Mouse (Mus musculus) pancreas, adult 10 weeks (tissue): ENCODE data around the gene Krt80. TPM values are rescaled to one million over a fixed set of nuclear protein-coding genes. Genes with fewer than 3 reads are reported as not detected.

Experiments used
- polyA plus RNA-seq: library from polyadenylated mRNA; stranded (reverse); fragments of 350-450 nt; fragmentation: Illumina TruSeq; extraction: RNeasy Lipid Tissue Mini Kit (QIAGEN cat#74804); gene quantifications from one replicate; pipeline ENCODE4 v1.2.3, GENCODE M21; 2015; ENCODE audit warnings: low read depth, low replicate concordance; ENCODE audit not compliant: insufficient read depth

The Krt80 gene
- 1.8 TPM for polyA plus RNA-seq

DNA sequence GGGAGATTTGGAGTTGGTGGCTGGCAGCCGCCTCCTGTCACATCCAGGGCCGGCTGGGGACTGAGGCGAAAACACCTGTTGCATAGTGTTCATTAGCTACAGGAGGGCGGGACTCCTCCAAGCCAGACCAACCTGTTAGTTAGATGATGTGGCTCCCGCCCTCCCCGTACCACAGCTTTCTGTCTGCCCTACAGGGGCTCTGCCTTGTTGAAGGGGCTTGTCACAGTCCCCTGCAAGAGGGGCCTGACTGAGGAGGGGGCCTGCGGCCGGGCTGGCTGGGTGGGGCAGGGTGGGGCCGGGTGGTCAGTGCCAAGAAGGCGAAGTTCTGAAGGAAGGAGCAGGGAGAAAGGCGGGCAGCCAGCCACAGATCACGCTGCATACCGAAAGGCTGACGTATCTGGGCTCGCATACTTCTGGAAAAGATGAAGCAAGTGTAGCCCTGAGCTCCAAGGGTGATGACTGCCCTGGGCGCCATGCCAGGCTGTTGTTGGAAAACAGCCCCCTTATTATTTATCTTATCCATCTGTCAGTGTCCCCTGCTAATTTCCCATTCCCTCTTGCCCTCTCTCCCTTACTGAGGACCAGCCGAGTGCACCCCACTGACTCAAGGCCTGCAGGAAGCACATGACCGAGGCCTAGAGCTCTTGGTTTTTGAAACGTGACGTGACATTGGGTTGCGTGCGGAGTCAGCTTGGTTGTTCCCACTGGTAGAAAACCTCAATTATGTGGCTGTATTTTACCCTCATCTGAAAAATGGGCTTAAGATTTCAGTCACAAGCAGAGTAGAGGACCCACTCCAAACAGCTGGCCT, at the start of gene Krt80:
Gene Krt80, minus strand, starts transcription at position 62 of the 811 bp plus-strand sequence.

DNA sequence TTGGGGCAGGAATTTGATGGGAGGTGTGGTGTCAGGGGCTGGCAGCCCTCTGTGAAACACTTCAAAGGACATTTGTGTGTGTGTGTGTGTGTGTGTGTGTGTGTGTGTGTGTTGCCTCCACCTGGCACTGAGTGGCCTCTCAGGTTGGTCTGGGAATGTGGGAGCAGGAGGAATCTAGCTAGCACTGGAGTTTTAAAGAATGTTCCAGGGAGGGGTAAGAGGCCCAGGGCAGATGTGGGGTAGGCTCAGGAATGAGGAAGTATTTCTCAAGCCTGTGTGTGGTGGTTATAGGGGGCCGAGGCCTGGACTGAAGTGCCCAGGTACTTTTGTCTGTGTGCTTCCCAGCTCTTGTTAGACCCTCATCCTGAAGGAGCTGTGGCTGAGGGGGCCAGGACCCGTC, 40.8 kb upstream of the Krt80 start, which contains the start of gene Krt7:
Gene Krt7, plus strand, starts transcription at position 269 of the 400 bp plus-strand sequence.

Other genes starting within 250 kb of the Krt80 start
- 20.3 TPM for gene Acvrl1, start 241.6 kb downstream of the Krt80 start, polyA plus RNA-seq
- gene Acvr1b, start 196.1 kb downstream of the Krt80 start, polyA plus RNA-seq: 3.4 TPM
- gene Grasp, start 146.0 kb downstream of the Krt80 start, polyA plus RNA-seq: 6.4 TPM
- 23.3 TPM for gene Nr4a1, start 115.9 kb downstream of the Krt80 start, polyA plus RNA-seq
- 5.2 TPM for gene Atg101, start 85.9 kb downstream of the Krt80 start, polyA plus RNA-seq
- 1.00 TPM for gene 6030408B16Rik, start 77.0 kb downstream of the Krt80 start, polyA plus RNA-seq
- gene Krt7, start 40.9 kb upstream of the Krt80 start, polyA plus RNA-seq: 8.3 TPM
- not detected for gene Krt87, start 68.6 kb upstream of the Krt80 start, polyA plus RNA-seq
- gene Krt88, start 77.6 kb upstream of the Krt80 start, polyA plus RNA-seq: not detected
- not detected for gene Krt81, start 93.6 kb upstream of the Krt80 start, polyA plus RNA-seq
- gene Krt86, start 103.3 kb upstream of the Krt80 start, polyA plus RNA-seq: not detected
- gene Krt83, start 121.3 kb upstream of the Krt80 start, polyA plus RNA-seq: not detected
- gene Gm49425, start 147.1 kb upstream of the Krt80 start, polyA plus RNA-seq: not detected
- gene Krt84, start 162.7 kb upstream of the Krt80 start, polyA plus RNA-seq: not detected
- gene Krt82, start 180.5 kb upstream of the Krt80 start, polyA plus RNA-seq: not detected
- gene Krt90, start 192.8 kb upstream of the Krt80 start, polyA plus RNA-seq: not detected
- not detected for gene Krt75, start 203.7 kb upstream of the Krt80 start, polyA plus RNA-seq